8 mouse cellular contexts compared by ENCODE assay signal in the genomic region with DNA sequence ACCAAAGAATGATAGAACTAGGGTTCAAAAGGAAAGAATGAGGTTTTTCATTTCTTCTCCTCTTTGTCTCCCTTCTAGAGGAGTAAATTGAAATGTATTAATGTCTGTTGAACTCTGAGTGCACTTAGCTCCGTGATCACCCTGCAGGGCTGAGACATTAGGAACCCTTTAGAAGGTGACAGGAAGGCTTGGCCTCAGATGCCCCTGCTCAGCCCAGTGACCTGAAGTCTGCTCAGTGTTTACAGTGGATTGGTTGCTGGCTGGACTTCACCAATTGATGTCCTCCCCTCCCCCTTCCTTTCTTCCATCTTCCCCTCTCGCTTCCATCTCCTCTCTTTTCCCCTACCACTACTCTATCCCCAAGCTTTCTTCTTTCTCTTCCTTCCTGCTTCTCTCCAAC.
A peak's percentile ranks its signal among the peaks of the same experiment; 100 is the strongest.
DNase-seq lines count a peak whose midpoint lies in the region; ATAC-seq and TF ChIP-seq lines count a peak whose summit lies in the region.

No protein-coding gene starts in this region.

- no peak overlapping the region for H3K9ac ChIP-seq in lung, embryonic 16.5 days (ENCODE audit: low read length)
- H3K9ac ChIP-seq in limb, embryonic 15.5 days = no peak overlapping the region
- H3K9ac ChIP-seq in liver, postnatal 0 days (replicated peaks) = no peak overlapping the region

- no peaks in the 10 kb centered on the region for H3K9me3 ChIP-seq in lung, embryonic 16.5 days (ENCODE audit: control insufficient read depth, low read length)
- no peaks in the 10 kb centered on the region for H3K9me3 ChIP-seq in limb, embryonic 15.5 days
- no peaks in the 10 kb centered on the region for H3K9me3 ChIP-seq in liver, postnatal 0 days (ENCODE audit: low read length)

- peaks cover 10% of the 10 kb centered on the region for H3K27me3 ChIP-seq in lung, embryonic 16.5 days (ENCODE audit: control insufficient read depth, insufficient read depth, low read depth, low read length)
- H3K27me3 ChIP-seq in limb, embryonic 15.5 days = peaks cover 18% of the 10 kb centered on the region
- H3K27me3 ChIP-seq in liver, postnatal 0 days (ENCODE audit: insufficient read depth, low read length) = peaks cover 8% of the 10 kb centered on the region

- TF ChIP-seq CTCF in liver, postnatal 0 days (IDR thresholded peaks at IDR 0.05; ENCODE audit: low read depth) = no peak

- 0 out of 2 replicates have a peak, but pooled peaks have one; percentile 20 for ATAC-seq in cerebellum, adult (ENCODE audit: insufficient number of reproducible peaks, low FRiP score, low TSS enrichment)
- no peak for ATAC-seq in lung, embryonic 16.5 days (ENCODE audit: low read depth)
- no peak for ATAC-seq in limb, embryonic 15.5 days (ENCODE audit: insufficient number of reproducible peaks, low FRiP score, low TSS enrichment, low read depth)
- no peak for ATAC-seq in liver, postnatal 0 days

- DNase-seq in cerebellum, adult 8-10 months = no peak
- no peak for DNase-seq in lung, adult 18-20 months
- no peak for DNase-seq in natural killer cell, adult 2 months (ENCODE audit: low spot score in 2 of 2)
- no peak for DNase-seq in liver, postnatal 0 days
- no peak for DNase-seq in frontal cortex, postnatal 14 days (ENCODE audit: low spot score in 2 of 2)

- TF ChIP-seq EP300 in liver, postnatal 0 days (IDR thresholded peaks at IDR 0.05; ENCODE audit: low read depth) = no peak

- 6% methylated on average over 2 of the region's 2 CpGs for WGBS in lung, embryonic 16.5 days
- 5% methylated on average over 2 of the region's 2 CpGs for WGBS in limb, embryonic 15.5 days
- WGBS in liver, postnatal 0 days (ENCODE audit: insufficient replicate concordance) = 14% methylated on average over 2 of the region's 2 CpGs

- H3K27ac ChIP-seq in lung, embryonic 16.5 days (ENCODE audit: low read length) = no peak overlapping the region
- H3K27ac ChIP-seq in limb, embryonic 15.5 days = no peak overlapping the region
- H3K27ac ChIP-seq in liver, postnatal 0 days (ENCODE audit: low read depth) = no peak overlapping the region

- no peaks in the 10 kb centered on the region for H3K36me3 ChIP-seq in lung, embryonic 16.5 days (ENCODE audit: control insufficient read depth, insufficient read depth, low read length)
- no peaks in the 10 kb centered on the region for H3K36me3 ChIP-seq in limb, embryonic 15.5 days
- no peaks in the 10 kb centered on the region for H3K36me3 ChIP-seq in liver, postnatal 0 days (replicated peaks; ENCODE audit: insufficient read depth, low read length)

- peak overlapping the region; percentile 34 for H3K4me2 ChIP-seq in lung, embryonic 16.5 days (ENCODE audit: low read depth, low read length)
- peak overlapping the region; percentile 25; the same call in 1 of the 2 replicates for H3K4me2 ChIP-seq in limb, embryonic 15.5 days
- H3K4me2 ChIP-seq in liver, postnatal 0 days (ENCODE audit: low read depth, low read length) = no peak overlapping the region

- H3K4me1 ChIP-seq in lung, embryonic 16.5 days (replicated peaks; ENCODE audit: control insufficient read depth, insufficient read depth, low read length) = peaks cover 6% of the 10 kb centered on the region; the same call in 1 of the 2 replicates
- H3K4me1 ChIP-seq in limb, embryonic 15.5 days = peaks cover 15% of the 10 kb centered on the region
- peaks cover 2% of the 10 kb centered on the region; the same call in 1 of the 2 replicates for H3K4me1 ChIP-seq in liver, postnatal 0 days (ENCODE audit: insufficient read depth)

- no peak overlapping the region for H3K4me3 ChIP-seq in lung, embryonic 16.5 days (ENCODE audit: low read length)
- no peak overlapping the region for H3K4me3 ChIP-seq in limb, embryonic 15.5 days
- no peak overlapping the region for H3K4me3 ChIP-seq in liver, postnatal 0 days (ENCODE audit: low read depth, low read length)
